Mouse (Mus musculus) B cell, adult 62 days (primary cell): ENCODE data around the gene Ctnnd1. TPM values are rescaled to one million over a fixed set of nuclear protein-coding genes. Genes with fewer than 3 reads are reported as not detected.

Experiments
- total RNA-seq: library from RNA; stranded (reverse); gene quantifications from 4 replicates; pipeline ENCODE4 v1.2.4, GENCODE M21; 2023

The Ctnnd1 gene
- 2.3 to 3.5 TPM (median 2.6 TPM) in 4 replicates for total RNA-seq

GRCm38 (mm10) chr2:84650464-84651195, at the start of gene Ctnnd1:
Gene Ctnnd1 (minus strand): TSS chr2:84650765.

GRCm38 (mm10) chr2:84679016-84679415, 28.5 kb upstream of the Ctnnd1 start, which contains the start of gene Tmx2:
Gene Tmx2 (minus strand): TSS chr2:84679140.

GRCm38 (mm10) chr2:84677968-84678880, 27.7 kb upstream of the Ctnnd1 start, which contains the start of the genes Gm28635 and Med19:
Gene Gm28635 (minus strand): TSS chr2:84678041.
Gene Med19 (plus strand): TSS chr2:84678402.

GRCm38 (mm10) chr2:84670569-84670933, 20.0 kb upstream of the Ctnnd1 start, which contains the start of gene Selenoh:
Gene Selenoh (minus strand): TSS chr2:84670770.

GRCm38 (mm10) chr2:84658806-84659205, 8.2 kb upstream of the Ctnnd1 start, which contains the start of gene Btbd18:
Gene Btbd18 (plus strand): TSS chr2:84659079.

Other genes starting within 250 kb of the Ctnnd1 start
- 9.9 to 12.4 TPM (median 10.7 TPM) in 4 replicates for gene Calcrl, start 225.4 kb downstream of the Ctnnd1 start, total RNA-seq
- gene Tfpi, start 174.0 kb downstream of the Ctnnd1 start, total RNA-seq, result 1.4 to 3.5 TPM (median 2.2 TPM) in 4 replicates
- 0.18 TPM in 1 of 4 replicates, not detected in the others for gene Btbd18, start 8.3 kb upstream of the Ctnnd1 start, total RNA-seq
- 47.2 to 55.2 TPM (median 52.0 TPM) in 4 replicates for gene Selenoh, start 20.0 kb upstream of the Ctnnd1 start, total RNA-seq
- not detected in 4 replicates for gene Gm28635, start 27.3 kb upstream of the Ctnnd1 start, total RNA-seq
- gene Med19, start 27.6 kb upstream of the Ctnnd1 start, total RNA-seq, result 13.2 to 15.1 TPM (median 14.9 TPM) in 4 replicates
- gene Tmx2, start 28.4 kb upstream of the Ctnnd1 start, total RNA-seq, result 35.7 to 39.7 TPM (median 37.7 TPM) in 4 replicates
- gene Zdhhc5, start 64.4 kb upstream of the Ctnnd1 start, total RNA-seq, result 56.6 to 59.0 TPM (median 58.3 TPM) in 4 replicates
- 20.9 to 25.6 TPM (median 24.0 TPM) in 4 replicates for gene Clp1, start 76.6 kb upstream of the Ctnnd1 start, total RNA-seq
- 0.94 to 0.98 TPM in 2 of 4 replicates, not detected in the others for gene Ypel4, start 83.3 kb upstream of the Ctnnd1 start, total RNA-seq
- not detected in 4 replicates for gene Gm19426, start 92.9 kb upstream of the Ctnnd1 start, total RNA-seq
- gene Serping1, start 124.7 kb upstream of the Ctnnd1 start, total RNA-seq, result 0.66 to 0.81 TPM in 2 of 4 replicates, not detected in the others
- 9.9 to 13.9 TPM (median 12.4 TPM) in 4 replicates for gene Ube2l6, start 148.1 kb upstream of the Ctnnd1 start, total RNA-seq
- gene Smtnl1, start 171.9 kb upstream of the Ctnnd1 start, total RNA-seq, result not detected in 4 replicates
- 15.5 to 34.2 TPM (median 20.3 TPM) in 4 replicates for gene Timm10, start 176.2 kb upstream of the Ctnnd1 start, total RNA-seq
- gene Slc43a1, start 188.1 kb upstream of the Ctnnd1 start, total RNA-seq, result 5.8 to 6.3 TPM (median 5.9 TPM) in 4 replicates
- gene Rtn4rl2, start 235.9 kb upstream of the Ctnnd1 start, total RNA-seq, result not detected in 4 replicates